Mouse (Mus musculus): ENCODE data around the gene Fthl17d.
"Not testable (repeated sequence)": the region's sequence is repeated elsewhere in the genome, so short reads cannot be mapped to it uniquely, and the experiment has no call there.

The Fthl17d gene

DNA sequence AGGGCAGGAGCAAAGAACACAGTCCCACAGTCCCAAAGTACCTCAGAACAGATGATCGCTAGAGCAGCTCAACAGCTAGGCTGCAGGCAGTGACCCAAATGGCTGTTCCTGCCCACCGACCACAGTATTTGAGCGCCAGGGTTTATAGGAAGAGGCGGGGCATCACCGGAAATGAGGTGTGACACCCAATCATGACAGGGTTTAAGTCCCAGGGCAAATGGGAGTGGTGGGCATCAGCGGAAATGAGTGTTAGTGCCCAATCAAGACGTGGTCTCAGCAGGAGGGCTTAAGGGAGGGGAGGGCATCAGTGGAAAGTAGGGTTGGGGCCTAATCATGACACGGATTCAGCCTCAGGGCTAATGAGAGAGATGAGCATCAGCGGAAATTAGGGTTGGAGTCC, at the start of gene Fthl17d:
Gene Fthl17d (minus strand): TSS at position 101 of the 400 bp plus-strand sequence.
- not testable (repeated sequence) for DNase-seq

DNA sequence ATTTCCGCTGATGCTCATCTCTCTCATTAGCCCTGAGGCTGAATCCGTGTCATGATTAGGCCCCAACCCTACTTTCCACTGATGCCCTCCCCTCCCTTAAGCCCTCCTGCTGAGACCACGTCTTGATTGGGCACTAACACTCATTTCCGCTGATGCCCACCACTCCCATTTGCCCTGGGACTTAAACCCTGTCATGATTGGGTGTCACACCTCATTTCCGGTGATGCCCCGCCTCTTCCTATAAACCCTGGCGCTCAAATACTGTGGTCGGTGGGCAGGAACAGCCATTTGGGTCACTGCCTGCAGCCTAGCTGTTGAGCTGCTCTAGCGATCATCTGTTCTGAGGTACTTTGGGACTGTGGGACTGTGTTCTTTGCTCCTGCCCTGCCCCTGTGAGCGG, 46.6 kb upstream of the Fthl17d start, which contains the start of gene Fthl17e:
Gene Fthl17e (plus strand): TSS at position 301 of the 400 bp plus-strand sequence.
- DNase-seq, result not testable (repeated sequence)

DNA sequence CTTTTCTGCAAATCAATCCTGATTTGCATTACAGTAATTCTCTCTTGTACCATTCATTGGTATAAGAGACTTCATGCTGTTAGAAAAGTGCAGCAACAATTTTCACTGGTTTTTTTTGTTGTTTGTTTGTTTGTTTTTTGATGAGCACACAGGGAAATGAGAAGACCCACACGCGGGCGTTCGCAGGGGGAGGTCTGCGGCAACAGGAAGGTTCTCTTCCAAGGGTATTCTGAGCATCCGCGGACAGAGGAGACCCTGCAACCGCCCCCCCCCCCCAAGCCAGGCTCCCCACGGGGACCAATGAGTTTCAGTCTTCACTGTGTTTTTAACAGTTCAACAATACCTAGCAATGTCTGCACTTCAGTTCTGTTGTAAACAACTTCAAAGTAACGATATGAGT, 32.9 kb upstream of the Fthl17d start:
- no peak for DNase-seq

DNA sequence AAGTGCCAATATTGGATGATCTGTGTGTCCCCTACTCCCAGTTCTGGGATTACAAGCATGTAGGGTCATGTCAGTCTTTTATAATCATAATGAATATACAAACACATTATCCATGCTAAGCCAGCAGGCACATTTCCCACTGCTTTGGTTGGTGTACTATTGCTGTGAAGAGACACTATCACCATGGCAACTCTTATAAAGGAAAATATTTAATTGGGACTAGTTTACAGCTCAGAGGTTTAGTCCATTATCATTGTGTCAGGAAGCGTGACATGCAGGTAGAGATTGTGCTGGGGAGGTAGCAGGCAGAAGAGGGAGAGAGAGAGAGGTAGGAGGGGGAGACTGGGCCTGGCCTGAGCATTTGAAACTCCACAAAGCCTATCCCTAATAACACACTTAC, 29.5 kb upstream of the Fthl17d start:
- DNase-seq, result no peak

DNA sequence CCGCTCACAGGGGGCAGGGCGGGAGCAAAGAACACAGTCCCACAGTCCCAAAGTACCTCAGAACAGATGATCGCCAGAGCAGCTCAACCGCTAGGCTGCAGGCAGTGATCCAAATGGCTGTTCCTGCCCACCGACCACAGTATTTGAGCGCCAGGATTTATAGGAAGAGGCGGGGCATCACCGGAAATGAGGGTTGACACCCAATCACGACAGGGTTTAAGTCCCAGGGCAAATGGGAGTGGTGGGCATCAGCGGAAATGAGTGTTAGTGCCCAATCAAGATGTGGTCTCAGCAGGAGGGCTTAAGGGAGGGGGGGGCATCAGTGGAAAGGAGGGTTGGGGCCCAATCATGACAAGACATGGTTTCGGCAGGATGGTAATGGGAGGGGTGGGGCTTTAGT, 10.1 kb downstream of the Fthl17d start, which contains the start of gene Fthl17c:
Gene Fthl17c (minus strand): TSS at position 101 of the 400 bp plus-strand sequence.
- not testable (repeated sequence) for DNase-seq

DNA sequence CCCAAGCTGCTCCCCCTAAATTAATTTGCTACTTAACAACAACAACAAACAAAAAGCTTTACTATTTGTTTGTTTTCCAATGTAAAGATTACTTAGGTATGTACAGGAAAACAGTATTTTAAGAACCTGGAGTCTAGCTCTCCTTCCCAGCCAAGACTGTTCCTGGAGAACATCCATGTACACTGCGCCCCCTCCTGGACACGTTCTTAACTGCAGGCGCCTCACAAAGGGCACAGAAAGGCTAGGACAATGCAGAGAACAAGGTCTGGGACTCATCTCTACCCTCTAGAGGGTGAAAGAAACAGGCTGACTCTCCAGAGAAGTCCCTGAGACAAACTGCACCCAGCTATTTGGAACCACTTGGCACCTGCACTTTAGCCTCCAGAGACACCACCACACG, 21.9 kb downstream of the Fthl17d start:
- DNase-seq, result not testable (repeated sequence)

DNA sequence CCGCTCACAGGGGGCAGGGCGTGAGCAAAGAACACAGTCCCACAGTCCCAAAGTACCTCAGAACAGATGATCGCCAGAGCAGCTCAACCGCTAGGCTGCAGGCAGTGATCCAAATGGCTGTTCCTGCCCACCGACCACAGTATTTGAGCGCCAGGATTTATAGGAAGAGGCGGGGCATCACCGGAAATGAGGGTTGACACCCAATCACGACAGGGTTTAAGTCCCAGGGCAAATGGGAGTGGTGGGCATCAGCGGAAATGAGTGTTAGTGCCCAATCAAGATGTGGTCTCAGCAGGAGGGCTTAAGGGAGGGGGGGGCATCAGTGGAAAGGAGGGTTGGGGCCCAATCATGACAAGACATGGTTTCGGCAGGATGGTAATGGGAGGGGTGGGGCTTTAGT, 23.7 kb downstream of the Fthl17d start, which contains the start of gene Fthl17b:
Gene Fthl17b (minus strand): TSS at position 101 of the 400 bp plus-strand sequence.
- DNase-seq, result not testable (repeated sequence)

DNA sequence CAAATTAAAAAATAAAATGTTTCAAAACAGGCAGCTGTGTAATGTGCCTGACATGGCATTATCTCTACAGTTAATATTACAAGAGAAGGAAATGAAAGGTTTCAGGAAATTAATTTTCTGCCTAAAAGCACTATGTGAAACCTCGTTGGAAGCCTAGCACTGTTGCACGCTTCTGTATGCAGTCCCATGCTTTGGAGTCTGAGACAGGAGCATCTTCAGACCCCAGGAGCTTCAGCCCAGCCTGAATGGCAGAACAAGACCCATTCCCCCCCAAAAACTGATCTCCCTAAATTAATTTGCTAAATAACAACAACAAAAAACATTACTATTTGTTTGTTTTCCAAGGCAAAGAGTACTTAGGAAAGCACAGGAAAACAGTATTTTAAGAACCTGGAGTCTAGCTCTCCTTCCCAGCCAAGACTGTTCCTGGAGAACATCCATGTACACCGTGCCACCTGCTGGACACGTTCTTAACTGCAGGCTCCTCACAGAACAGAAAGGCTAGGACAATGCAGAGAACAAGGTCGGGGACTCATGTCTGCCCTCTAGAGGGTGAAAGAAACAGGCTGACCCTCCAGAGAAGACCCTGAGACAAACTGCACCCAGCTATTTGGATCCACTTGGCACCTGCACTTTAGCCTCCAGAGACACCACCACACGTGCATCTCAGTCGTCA, 38.3 kb downstream of the Fthl17d start:
- peak; percentile 72 to 82 for DNase-seq

DNA sequence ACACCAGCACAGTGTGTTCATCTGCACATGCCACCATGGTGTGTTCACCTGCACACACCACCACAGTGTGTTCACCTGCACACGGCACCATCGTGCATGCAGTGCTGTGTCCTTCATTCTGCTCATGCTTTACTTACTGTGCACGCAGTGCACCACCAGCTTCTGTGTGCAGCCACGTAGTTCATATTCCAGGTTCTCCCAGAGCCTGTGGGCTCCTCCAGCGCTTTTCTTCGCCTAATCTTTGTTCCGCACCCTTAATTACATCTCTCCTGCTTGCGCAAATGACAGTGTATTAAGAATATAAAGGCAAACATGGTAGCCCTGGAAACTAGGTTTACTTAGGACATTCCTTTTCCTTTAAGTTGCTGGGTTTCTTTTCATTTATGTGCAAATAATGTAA, 42.5 kb downstream of the Fthl17d start:
- no peak for DNase-seq

All from lung, adult 18-20 months (tissue).